Mouse (Mus musculus) mature B cell (primary cell): ENCODE results near the gene Atp8a2.
"Not testable (repeated sequence)": the region's sequence is repeated elsewhere in the genome, so short reads cannot be mapped to it uniquely, and the experiment has no call there.

Experiments
- in situ Hi-C: fragments of 300-500 bp; cut with MboI; formaldehyde crosslinking; loops from 2 replicates; pipeline ENCODE4 v1.14.3; 2019

Atp8a2 gene

DNA sequence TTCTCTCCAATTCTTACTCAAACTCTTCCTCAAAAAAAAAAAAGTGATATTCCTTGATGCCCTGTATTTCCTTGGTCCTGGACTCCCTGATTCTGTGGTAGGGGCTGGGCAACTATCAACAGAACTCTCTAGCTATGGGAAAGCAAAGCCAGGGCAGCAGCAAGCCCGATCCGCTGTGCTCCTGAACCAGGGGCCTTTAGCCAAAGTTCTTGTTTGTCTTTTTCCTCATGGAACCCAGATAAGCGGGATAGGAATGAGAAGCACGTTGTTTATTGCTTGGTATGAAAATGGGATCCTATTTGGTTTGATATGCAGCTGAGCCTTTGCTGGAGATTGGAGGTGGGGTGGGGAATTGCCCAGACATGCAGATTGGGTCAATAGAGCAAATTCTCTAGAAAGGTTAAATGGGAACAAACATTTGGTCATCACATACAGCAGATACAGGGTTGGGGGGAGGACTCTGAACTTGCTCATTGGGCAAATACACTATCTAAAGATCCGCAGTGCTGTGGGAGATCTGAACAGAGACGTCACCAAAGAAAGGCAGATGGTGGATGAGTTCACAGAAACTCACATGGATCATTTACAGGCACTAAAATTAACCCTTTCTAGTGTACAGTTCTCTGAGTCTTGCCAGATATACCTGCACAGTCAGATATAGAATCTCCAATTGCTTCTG is 353.6 kb downstream of the Atp8a2 start:
- in situ Hi-C loops = no loop called here

- in situ Hi-C loops = no loop called here
Measured at GRCm38 (mm10) chr14:59839951-59840720, 356.8 kb downstream of the Atp8a2 start.

DNA sequence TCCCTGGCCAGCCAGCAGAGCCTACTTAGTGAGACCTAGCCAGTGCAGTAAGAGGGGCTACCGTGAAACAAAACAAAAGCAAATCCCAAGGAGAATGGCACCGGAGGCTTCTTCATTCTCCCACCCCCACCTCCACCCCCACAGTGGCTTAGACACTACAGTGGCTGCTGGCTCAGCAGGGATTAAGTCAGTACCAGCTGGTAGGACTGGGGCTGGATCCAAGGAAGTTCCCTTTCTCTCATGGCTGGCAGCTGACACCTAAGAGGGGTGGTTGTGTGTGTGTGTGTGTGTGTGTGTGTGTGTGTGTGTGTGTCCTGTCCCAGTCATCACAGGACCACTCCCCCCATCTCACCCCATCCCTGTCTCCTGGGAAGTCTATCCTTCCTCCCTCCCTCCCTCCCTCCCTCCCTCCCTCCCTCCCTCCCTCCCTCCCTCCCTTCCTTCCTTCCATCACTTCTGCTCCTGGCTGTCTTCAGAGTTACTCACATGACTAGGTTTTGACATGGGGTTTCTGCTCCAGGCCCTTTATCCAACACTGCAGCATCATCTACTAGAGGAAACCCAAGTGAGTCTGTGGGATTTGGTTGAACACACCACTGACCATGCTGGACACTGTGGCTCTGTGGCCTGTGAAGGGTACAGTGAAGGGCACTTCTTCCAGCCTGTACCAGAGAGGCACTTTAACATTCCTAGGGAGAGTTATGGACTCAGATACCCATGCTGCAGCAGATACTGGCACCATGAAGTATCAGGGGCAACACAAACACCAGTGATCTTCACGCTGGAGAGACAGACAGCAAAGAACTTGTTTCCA is 358.3 kb downstream of the Atp8a2 start:
- in situ Hi-C loops = not testable (repeated sequence)

- in situ Hi-C loops = not testable (repeated sequence)
Measured at GRCm38 (mm10) chr14:59837691-59838241, 359.2 kb downstream of the Atp8a2 start.

GRCm38 (mm10) chr14:59836876-59837543 is 360.0 kb downstream of the Atp8a2 start:
- in situ Hi-C loops = no loop called here

DNA sequence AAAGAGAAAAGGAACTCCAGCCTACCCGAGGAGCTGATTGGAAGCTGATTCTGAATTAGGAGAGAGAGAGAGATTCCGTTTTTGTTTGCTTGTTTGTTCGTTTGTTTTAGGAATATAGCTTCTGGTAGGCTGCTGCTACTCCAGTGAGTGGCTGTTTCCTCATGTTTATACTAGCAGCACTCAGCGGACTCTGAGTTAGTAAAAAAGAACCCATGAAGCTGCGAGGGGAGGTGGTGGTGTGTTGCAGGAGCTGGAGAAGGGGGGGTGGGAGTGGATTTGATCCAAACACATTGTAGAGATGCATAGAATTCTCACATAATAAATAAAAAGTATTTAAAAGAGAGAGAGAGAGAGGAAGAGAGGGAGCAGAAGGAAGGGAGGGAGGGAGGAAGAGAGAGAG is 367.4 kb downstream of the Atp8a2 start:
- in situ Hi-C loops = no loop called here

- in situ Hi-C loops = no loop called here
Measured at GRCm38 (mm10) chr14:59827409-59827808, 369.6 kb downstream of the Atp8a2 start.

GRCm38 (mm10) chr14:59820115-59820419 is 376.9 kb downstream of the Atp8a2 start:
- in situ Hi-C loops = no loop called here

GRCm38 (mm10) chr14:59819215-59820114 is 377.5 kb downstream of the Atp8a2 start:
- in situ Hi-C loops = no loop called here

DNA sequence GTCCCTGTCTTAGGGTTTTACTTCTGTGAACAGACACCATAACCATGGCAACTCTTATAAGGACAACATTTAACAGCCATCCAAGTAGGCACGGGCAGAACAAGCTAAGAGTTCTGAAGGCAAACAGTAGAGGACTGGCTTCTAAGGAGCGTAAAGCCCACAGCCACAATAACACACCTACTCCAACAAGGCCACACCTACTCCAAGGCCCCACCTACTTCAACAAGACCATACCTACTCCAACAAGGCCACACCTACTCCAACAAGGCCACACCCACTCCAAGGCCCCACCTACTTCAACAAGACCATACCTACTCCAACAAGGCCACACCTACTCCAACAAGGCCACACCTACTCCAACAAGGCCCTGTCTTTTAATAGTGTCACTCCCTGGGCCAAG is 386.7 kb downstream of the Atp8a2 start:
- in situ Hi-C loops = not testable (repeated sequence)

DNA sequence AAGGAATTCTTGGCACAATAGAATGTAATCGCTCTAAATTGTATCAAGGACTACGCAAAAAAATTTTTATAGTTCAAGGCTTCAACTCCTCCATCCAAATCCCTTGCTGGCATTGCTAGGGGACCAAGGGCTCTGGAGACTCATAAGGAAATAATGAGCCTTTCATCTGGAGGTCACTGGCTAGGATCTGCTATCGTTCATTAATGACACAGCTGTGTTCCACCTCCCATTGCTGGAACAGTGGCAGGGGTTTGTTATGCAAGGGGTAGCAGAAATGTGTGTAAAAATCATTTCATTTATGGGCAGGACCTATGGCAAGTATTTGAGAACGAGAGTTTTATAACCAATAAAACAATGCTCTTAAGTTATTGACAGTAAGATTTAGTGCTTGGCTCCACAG is 387.2 kb downstream of the Atp8a2 start:
- in situ Hi-C loops = no loop called here

- in situ Hi-C loops = no loop called here
Measured at GRCm38 (mm10) chr14:59807528-59808300, 389.3 kb downstream of the Atp8a2 start.

DNA sequence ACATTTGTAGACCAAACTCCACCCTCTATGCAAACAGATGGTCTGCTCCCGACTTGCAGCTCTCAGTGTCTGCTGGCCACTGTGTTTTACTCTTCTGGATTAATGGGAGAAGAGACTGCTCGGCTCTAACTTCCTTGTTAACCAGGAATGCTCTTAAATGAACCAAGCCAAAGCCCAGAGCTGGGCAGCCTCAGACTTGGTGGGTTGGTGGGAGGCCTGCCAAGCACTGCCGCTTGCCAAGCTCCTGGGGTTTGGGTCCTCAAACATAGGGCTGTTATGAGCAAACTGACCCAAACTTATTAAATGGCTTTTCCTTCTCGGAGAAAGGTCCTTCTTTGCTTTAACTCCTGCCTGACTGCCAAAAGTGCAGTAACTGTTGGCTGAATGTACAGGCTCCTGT is 390.1 kb downstream of the Atp8a2 start:
- in situ Hi-C loops = no loop called here

DNA sequence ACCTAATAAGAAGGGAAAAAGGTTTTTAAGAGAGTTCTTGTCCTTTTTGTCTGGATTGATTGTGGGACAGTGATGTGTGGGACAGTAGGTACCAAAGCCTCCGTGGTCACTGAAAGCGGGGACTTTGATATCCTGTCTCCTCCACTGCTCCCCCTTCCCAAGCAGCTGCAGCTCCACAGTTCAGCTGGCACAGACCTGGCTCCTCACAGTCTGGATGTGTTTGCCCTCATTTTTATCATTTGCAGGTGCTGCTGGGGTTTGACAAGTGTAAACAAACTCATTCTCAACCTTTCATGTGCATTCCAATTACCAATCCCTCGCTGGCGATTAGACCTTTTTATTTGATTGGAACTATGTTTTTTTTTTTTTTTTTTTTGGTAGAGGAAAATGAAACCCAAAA is 390.8 kb downstream of the Atp8a2 start:
- in situ Hi-C loops = no loop called here

GRCm38 (mm10) chr14:59805683-59806082 is 391.3 kb downstream of the Atp8a2 start:
- in situ Hi-C loops = no loop called here

DNA sequence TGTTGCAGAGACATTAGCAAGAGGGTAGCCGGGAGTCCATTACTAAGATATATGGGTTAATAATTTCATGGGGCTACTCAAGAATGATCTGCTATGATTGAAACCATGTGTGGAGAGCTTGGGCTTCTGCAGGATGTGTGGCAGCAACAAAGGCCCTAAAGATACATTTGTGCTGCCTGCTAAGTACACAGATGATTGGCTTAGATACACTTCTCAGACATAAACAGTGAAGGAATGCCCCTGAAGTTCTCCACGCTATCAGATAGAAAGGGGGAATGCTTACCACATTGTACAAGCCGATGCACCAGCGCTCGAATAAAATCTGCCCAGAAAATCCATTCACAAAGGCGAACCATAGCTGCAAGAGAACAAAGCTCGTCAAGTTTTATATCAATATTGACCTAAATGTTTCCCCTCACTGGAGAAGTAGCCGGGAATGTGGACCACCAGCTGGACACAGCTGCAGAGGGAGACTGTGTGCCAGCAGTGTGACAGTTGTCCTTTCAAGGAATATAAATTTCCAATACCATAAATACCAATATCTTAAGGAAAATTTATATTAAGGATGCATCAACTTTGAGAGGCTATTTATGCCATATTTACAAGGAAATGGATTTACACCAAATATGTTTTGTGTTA is 394.9 kb downstream of the Atp8a2 start:
- in situ Hi-C loops = no loop called here

- in situ Hi-C loops = no loop called here
Measured at GRCm38 (mm10) chr14:59799511-59799910, 397.5 kb downstream of the Atp8a2 start.

DNA sequence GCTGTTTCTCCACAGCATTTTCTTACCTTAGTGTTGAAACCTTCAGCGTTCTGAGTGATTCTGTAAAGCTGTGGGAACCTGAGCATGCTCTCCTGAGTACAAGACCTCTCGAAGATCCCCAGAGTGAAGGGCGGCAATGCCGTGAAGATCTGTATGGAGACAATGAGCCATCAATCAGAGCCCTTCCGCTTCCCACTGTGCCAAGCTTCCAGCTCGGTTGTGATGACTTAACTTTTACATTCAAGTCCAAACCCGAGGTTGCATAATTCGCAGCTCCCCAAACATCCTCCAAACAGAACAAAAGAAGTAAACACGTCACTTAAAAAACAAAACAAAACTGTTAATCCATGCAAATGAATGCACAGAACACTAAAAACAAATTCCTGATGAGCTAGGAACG is 403.1 kb downstream of the Atp8a2 start:
- in situ Hi-C loops = no loop called here
